Mouse (Mus musculus): ENCODE data around the gene Cd2bp2. TPM values are rescaled to one million over a fixed set of nuclear protein-coding genes. Genes with fewer than 3 reads are reported as not detected.
A peak's percentile ranks its signal among the peaks of the same experiment; 100 is the strongest.

Cd2bp2 gene
- 85.3 and 88.0 TPM in 2 replicates for polyA plus RNA-seq (2014; fragmentation: Nextera tagmentation; extraction: Ambion mirVana)

DNA sequence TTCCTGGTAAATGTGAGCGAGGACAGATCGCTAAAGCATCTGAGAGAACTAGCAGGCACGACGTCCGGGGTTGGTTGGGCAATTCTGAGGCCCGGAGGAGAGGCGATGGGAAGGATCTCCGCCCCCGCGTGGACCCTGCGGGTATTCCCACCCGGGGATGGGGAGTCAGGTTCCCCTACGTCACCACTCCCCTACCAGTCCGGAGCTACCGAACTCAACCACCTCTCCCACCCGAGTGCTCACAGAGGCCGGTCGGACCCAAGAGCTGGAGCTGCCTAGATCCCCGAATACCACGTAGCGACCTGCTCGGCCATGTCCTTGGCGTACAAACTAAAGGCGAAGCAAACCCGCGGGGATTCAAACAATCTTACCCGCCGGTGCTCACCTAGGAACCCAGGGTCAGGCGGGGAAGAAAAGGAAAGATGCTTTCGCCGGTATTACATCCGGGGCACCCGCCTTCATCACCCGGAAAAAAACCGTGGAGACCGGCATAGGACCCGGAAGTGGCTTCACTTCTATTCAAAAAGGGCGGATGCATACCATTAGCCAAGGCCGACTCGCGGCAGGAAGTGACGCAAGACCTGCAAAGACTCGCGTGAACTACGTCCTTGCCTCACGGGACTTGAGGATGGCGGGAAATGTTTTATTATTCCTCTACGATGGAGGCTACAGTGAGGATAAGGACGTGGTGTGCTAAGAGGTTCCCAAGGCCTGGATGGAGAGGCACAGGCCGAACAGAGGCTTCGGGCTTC lies at the start of gene Cd2bp2:
Gene Cd2bp2, minus strand, starts transcription at position 507 of the 752 bp plus-strand sequence.
- H3K4me2 ChIP-seq, result peak within 1 kb of the TSS; percentile 86
- ATAC-seq (ENCODE audit: low FRiP score), result peak; percentile 97
- DNase-seq (ENCODE audit: low spot score, missing footprints), result peak; percentile 99
- peak within 1 kb of the TSS; percentile 76 for H3K27ac ChIP-seq (ENCODE audit: low read depth, low read length)
- H3K4me3 ChIP-seq (ENCODE audit: low read depth, low read length), result peak within 1 kb of the TSS; percentile 85
- H3K4me1 ChIP-seq (ENCODE audit: control insufficient read depth, insufficient read depth, low read length), result peaks cover 15% of the 10 kb centered on the region
- no peaks in the 10 kb centered on the region for H3K9me3 ChIP-seq (ENCODE audit: control insufficient read depth, low read length)
- peak within 1 kb of the TSS; percentile 85 for H3K9ac ChIP-seq (ENCODE audit: low read length)
- under 1% methylated on average over 51 of the region's 51 CpGs for WGBS
- peaks cover 40% of the 10 kb centered on the region for H3K36me3 ChIP-seq (ENCODE audit: control insufficient read depth, insufficient read depth, low read length)
- H3K27me3 ChIP-seq (ENCODE audit: control insufficient read depth, insufficient read depth, low read length), result no peaks in the 10 kb centered on the region

DNA sequence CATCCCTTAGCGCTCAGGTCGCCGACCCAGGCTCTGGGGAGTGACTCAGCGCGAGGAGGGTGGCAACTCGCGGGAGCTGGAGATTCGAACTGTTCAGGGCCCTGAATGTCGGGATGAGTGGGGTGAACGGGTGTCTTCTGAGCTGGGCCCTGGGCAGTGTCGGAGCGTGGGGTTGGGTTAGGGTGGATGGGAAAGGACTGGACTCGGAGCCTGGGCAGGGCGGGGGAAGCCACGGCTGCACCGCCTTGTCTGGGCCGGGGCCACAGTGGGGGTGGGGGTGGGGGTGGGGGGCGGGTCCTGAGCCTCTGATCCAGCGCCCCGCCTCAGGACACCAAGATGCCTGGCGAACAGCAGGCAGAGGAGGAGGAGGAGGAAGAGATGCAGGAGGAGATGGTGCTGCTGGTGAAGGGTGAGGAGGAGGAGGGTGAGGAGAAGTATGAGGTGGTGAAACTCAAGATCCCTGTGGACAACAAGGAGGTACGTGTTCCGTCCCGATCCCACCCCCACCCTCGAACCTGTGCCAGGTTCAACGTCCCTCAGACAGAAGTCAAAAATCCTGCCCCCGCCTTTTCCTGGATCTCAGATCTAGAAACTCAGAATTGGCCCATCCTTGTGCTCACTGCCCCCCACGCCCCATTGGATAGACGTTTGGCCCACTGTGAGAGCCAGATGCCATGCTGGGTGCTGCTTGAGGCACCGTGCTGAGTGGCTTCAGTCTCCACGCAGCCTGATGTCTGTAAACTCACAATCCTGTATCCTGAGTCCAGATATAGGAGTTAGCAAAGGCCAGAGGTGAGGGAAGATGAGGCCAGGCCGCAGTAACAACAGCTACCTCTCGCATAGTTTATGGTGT lies 49.0 kb upstream of the Cd2bp2 start:
- H3K4me1 ChIP-seq (ENCODE audit: control insufficient read depth, insufficient read depth, low read length), result peaks cover 17% of the 10 kb centered on the region
- H3K9ac ChIP-seq (ENCODE audit: low read length), result peak overlapping the region; percentile 89
- H3K36me3 ChIP-seq (ENCODE audit: control insufficient read depth, insufficient read depth, low read length), result peaks cover 3% of the 10 kb centered on the region; the same call in 1 of the 2 replicates
- peak; percentile 91 for DNase-seq (ENCODE audit: low spot score, missing footprints)
- peak overlapping the region; percentile 81 for H3K4me3 ChIP-seq (ENCODE audit: low read depth, low read length)
- H3K27ac ChIP-seq (ENCODE audit: low read depth, low read length), result peak overlapping the region; percentile 72
- ATAC-seq (ENCODE audit: low FRiP score), result peak; percentile 80
- peak overlapping the region; percentile 80 for H3K4me2 ChIP-seq
- H3K27me3 ChIP-seq (ENCODE audit: control insufficient read depth, insufficient read depth, low read length), result no peaks in the 10 kb centered on the region
- H3K9me3 ChIP-seq (ENCODE audit: control insufficient read depth, low read length), result no peaks in the 10 kb centered on the region
- 10% methylated on average over 33 of the region's 33 CpGs for WGBS

DNA sequence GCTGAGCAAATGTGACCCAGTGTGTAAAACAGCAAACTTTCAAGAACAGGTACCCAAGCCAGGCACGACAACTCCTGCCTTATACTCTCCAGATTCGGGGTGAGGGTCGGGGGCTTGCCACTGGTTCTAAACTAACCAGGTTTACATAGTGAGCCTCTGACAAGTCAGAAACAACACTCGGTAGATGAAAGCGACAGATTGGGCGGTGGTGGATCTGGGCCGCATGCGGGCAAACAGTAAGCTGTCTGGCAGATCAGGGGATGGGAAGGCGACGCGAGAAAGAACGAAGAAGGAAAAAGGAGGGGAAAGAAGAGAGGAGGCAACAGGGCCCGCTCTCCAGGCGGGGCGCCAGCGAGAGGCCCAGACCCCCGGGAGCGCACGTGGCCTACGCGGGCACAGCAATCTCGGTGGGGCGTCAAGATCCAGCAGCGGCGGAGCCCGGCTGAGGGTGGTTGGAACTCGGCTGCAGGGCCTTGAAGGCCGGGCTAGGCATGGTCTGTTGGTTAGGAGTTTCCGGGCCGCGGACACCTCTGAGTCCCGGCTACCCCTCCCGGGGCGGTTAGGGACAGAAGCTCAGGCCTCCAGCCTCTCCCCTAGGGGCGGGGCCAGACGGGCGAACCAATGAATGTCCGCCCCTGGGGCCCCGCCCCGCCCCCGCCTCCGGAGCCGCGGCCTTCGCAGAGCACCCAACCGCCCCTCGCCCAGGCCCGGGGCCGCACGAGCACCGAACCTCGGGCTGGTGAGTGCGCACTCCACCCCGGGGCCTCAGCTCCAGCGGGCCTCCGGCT lies 48.2 kb upstream of the Cd2bp2 start, which contains the start of gene Zfp771:
Gene Zfp771, plus strand, starts transcription at position 405 of the 788 bp plus-strand sequence.
- DNase-seq (ENCODE audit: low spot score, missing footprints) (peak; percentile 99), ATAC-seq (ENCODE audit: low FRiP score) (peak; percentile 97)
- peak within 1 kb of the TSS; percentile 81 for H3K4me3 ChIP-seq (ENCODE audit: low read depth, low read length)
- peak within 1 kb of the TSS; percentile 80 for H3K4me2 ChIP-seq
- H3K9ac ChIP-seq (ENCODE audit: low read length), result peak within 1 kb of the TSS; percentile 89
- under 1% methylated on average over 54 of the region's 56 CpGs for WGBS
- H3K27me3 ChIP-seq (ENCODE audit: control insufficient read depth, insufficient read depth, low read length), result no peaks in the 10 kb centered on the region
- H3K36me3 ChIP-seq (ENCODE audit: control insufficient read depth, insufficient read depth, low read length), result peaks cover 3% of the 10 kb centered on the region; the same call in 1 of the 2 replicates
- peaks cover 17% of the 10 kb centered on the region for H3K4me1 ChIP-seq (ENCODE audit: control insufficient read depth, insufficient read depth, low read length)
- H3K9me3 ChIP-seq (ENCODE audit: control insufficient read depth, low read length), result no peaks in the 10 kb centered on the region
- peak within 1 kb of the TSS; percentile 74 for H3K27ac ChIP-seq (ENCODE audit: low read depth, low read length)

DNA sequence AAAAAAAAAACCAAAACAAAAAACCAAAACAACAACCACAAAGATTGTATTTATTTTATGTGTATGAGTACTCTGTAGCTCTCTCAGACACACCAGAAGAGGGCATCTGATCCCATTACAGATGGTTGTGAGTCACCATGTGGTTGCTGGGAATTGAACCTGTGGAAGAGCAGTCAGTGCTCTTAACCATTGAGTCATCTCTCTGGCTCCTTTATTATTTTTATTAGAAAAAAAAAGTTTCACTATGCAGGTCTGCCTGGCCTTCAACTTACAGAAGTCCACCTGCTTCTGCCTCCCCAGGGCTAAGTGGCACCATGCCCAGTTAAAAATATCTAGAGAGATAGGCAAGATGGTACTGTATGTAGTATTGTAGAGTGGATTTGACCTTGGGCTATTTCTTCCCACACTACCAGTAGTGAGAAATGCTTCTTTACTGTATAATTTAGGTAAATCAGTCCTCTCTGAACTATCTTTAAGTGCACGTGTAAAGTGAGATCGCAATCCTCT lies 47.6 kb upstream of the Cd2bp2 start:
- no peak for DNase-seq (ENCODE audit: low spot score, missing footprints)
- Histone ChIP-seq H3K27ac (ENCODE audit: low read depth, low read length) (no peak overlapping the region), H3K9me3 (ENCODE audit: control insufficient read depth, low read length) (no peaks in the 10 kb centered on the region), H3K4me2 (peak overlapping the region; percentile 80; the same call in 1 of the 2 replicates), H3K4me3 (ENCODE audit: low read depth, low read length) (peak overlapping the region; percentile 81; the same call in 1 of the 2 replicates), H3K27me3 (ENCODE audit: control insufficient read depth, insufficient read depth, low read length) (no peaks in the 10 kb centered on the region), H3K9ac (ENCODE audit: low read length) (peak overlapping the region; percentile 89; the same call in 1 of the 2 replicates), H3K4me1 (ENCODE audit: control insufficient read depth, insufficient read depth, low read length) (peaks cover 17% of the 10 kb centered on the region), H3K36me3 (ENCODE audit: control insufficient read depth, insufficient read depth, low read length) (peaks cover 5% of the 10 kb centered on the region; the same call in 1 of the 2 replicates)
- no peak for ATAC-seq (ENCODE audit: low FRiP score)
- WGBS, result 40% methylated on average over 2 of the region's 2 CpGs

DNA sequence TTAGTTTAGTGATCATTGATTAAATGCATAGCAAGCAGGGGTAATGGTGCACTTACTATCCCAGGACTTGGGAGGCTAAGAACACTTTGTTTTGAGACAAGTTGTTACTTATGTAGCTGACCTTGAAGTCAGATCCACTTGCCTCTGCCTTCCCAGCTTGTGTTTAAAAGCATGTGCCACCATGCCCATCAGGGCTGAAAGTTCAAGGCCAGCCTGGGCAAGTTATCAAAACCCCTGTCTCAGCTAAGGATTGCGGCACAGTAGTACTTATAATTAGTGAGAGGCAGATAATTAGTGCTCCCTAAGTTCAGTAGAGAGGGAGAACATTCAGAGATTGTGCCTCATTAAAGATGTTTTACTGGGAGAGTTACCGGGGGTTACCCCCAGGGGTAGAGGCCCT lies 38.9 kb upstream of the Cd2bp2 start:
- Histone ChIP-seq H3K4me2 (peak overlapping the region; percentile 59; the same call in 1 of the 2 replicates), H3K27me3 (ENCODE audit: control insufficient read depth, insufficient read depth, low read length) (no peaks in the 10 kb centered on the region), H3K9me3 (ENCODE audit: control insufficient read depth, low read length) (no peaks in the 10 kb centered on the region), H3K27ac (ENCODE audit: low read depth, low read length) (no peak overlapping the region), H3K9ac (ENCODE audit: low read length) (peak overlapping the region; percentile 33; the same call in 1 of the 2 replicates), H3K4me3 (ENCODE audit: low read depth, low read length) (peak overlapping the region; percentile 97; the same call in 1 of the 2 replicates), H3K4me1 (ENCODE audit: control insufficient read depth, insufficient read depth, low read length) (peaks cover 21% of the 10 kb centered on the region), H3K36me3 (ENCODE audit: control insufficient read depth, insufficient read depth, low read length) (peaks cover 37% of the 10 kb centered on the region)
- no peak for ATAC-seq (ENCODE audit: low FRiP score)
- DNase-seq (ENCODE audit: low spot score, missing footprints), result no peak
- 97% methylated on average over 2 of the region's 2 CpGs for WGBS

DNA sequence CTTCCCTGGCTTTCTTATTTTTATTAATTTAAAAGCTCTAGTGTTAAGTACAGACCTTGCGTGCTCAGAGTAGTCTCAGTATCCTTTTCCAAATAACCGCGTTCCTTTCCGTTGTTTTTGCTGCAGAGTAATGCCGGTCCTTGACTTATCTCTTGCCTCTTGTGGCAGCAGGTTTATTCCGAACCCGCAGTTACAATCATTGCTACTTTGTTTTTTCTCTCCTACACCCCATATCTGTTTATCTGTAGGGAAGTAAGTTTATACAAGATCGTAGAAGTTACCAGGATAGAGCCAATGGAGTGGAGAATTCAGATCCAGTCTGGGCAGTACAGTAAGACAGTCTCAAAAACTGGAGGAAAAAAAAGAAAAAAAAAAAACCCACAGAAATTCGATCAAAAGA lies 37.9 kb upstream of the Cd2bp2 start:
- H3K36me3 ChIP-seq (ENCODE audit: control insufficient read depth, insufficient read depth, low read length), result peaks cover 43% of the 10 kb centered on the region
- peaks cover 21% of the 10 kb centered on the region for H3K4me1 ChIP-seq (ENCODE audit: control insufficient read depth, insufficient read depth, low read length)
- H3K4me3 ChIP-seq (ENCODE audit: low read depth, low read length), result peak overlapping the region; percentile 97
- no peaks in the 10 kb centered on the region for H3K27me3 ChIP-seq (ENCODE audit: control insufficient read depth, insufficient read depth, low read length)
- H3K27ac ChIP-seq (ENCODE audit: low read depth, low read length), result peak overlapping the region; percentile 98; the same call in 1 of the 2 replicates
- no peaks in the 10 kb centered on the region for H3K9me3 ChIP-seq (ENCODE audit: control insufficient read depth, low read length)
- no peak for ATAC-seq (ENCODE audit: low FRiP score)
- H3K4me2 ChIP-seq, result peak overlapping the region; percentile 59
- H3K9ac ChIP-seq (ENCODE audit: low read length), result peak overlapping the region; percentile 99
- no peak for DNase-seq (ENCODE audit: low spot score, missing footprints)
- 7% methylated on average over 9 of the region's 9 CpGs for WGBS

DNA sequence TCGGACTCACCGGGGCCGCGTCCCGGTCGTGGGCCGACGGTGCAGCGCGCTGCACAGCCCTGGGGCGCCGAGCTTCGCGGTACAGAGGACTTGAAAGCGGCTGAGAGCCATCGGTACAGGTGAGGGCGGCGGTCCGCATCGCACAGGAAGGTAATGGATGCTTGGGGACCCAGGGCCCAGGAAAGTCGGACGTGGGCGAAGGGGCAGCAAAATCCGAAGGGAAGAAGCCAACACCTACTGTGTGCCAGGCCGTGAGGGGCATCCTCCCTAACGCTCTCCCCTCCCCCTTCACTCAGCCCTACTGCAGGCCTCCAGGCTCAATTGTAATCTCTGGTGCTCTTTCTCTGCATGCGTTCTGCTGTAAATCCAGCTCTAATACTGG lies 37.5 kb upstream of the Cd2bp2 start:
- peaks cover 41% of the 10 kb centered on the region for H3K36me3 ChIP-seq (ENCODE audit: control insufficient read depth, insufficient read depth, low read length)
- no peaks in the 10 kb centered on the region for H3K9me3 ChIP-seq (ENCODE audit: control insufficient read depth, low read length)
- DNase-seq (ENCODE audit: low spot score, missing footprints) (no peak), ATAC-seq (ENCODE audit: low FRiP score) (peak; percentile 57)
- H3K4me1 ChIP-seq (ENCODE audit: control insufficient read depth, insufficient read depth, low read length), result peaks cover 21% of the 10 kb centered on the region
- peak overlapping the region; percentile 97 for H3K4me3 ChIP-seq (ENCODE audit: low read depth, low read length)
- peak overlapping the region; percentile 99 for H3K9ac ChIP-seq (ENCODE audit: low read length)
- H3K27ac ChIP-seq (ENCODE audit: low read depth, low read length), result peak overlapping the region; percentile 98
- no peaks in the 10 kb centered on the region for H3K27me3 ChIP-seq (ENCODE audit: control insufficient read depth, insufficient read depth, low read length)
- H3K4me2 ChIP-seq, result peak overlapping the region; percentile 59
- WGBS, result under 1% methylated on average over 27 of the region's 27 CpGs

Data from midbrain, embryonic 11.5 days (tissue).